In genomic region chr6:107530621-107531285, GRCm38 (mm10) we compare ENCODE assay signal across 9 mouse cellular contexts. TPM values are rescaled to one million over a fixed set of nuclear protein-coding genes. Genes with fewer than 3 reads are reported as not detected.
DNase-seq lines count a peak whose midpoint lies in the region; ATAC-seq and TF ChIP-seq lines count a peak whose summit lies in the region.
"Had no signal": no experiment of that assay in that cellular context is flagged by ENCODE, and none has a peak within 500 bp of the region (broad histone marks: within the 10 kb centered on the region; RNA-seq: fewer than 3 reads in every experiment).

No protein-coding gene starts in this region.

- H3K4me2 ChIP-seq in forebrain, embryonic 15.5 days (replicated peaks) = peak overlapping the region; percentile 53
- H3K4me2 ChIP-seq in liver, embryonic 13.5 days = 0 out of 2 replicates have a peak overlapping the region, but pooled peaks have one; percentile 59

- H3K27ac ChIP-seq in layer of hippocampus, adult 2 months = peak overlapping the region; percentile 98
- H3K27ac ChIP-seq in forebrain, embryonic 15.5 days (replicated peaks) = peak overlapping the region; percentile 89
- no peak overlapping the region for H3K27ac ChIP-seq in liver, embryonic 13.5 days
- H3K27ac ChIP-seq: macrophage had no signal

- no peak for DNase-seq in layer of hippocampus, adult 2 months (ENCODE audit: low spot score in 2 of 2)
- no peak for DNase-seq in layer of hippocampus, adult 18-20 months (ENCODE audit: low spot score in 2 of 2)
- DNase-seq in cerebellum, adult 11-12 months = peak; percentile 45
- DNase-seq in liver, embryonic 13.5 days = no peak
- peak; percentile 2 for DNase-seq in yolk sac, embryonic 10.5 days (ENCODE audit: low spot score)
- no peak for DNase-seq in gastrocnemius, postnatal 36 days
- DNase-seq in gastrocnemius, postnatal 14 days = no peak

- no peaks in the 10 kb centered on the region for H3K9me3 ChIP-seq in forebrain, embryonic 15.5 days
- H3K9me3 ChIP-seq in liver, embryonic 13.5 days (replicated peaks) = no peaks in the 10 kb centered on the region

- no peaks in the 10 kb centered on the region for H3K27me3 ChIP-seq in forebrain, embryonic 15.5 days
- H3K27me3 ChIP-seq in liver, embryonic 13.5 days = peaks cover 35% of the 10 kb centered on the region

- no peaks in the 10 kb centered on the region for H3K36me3 ChIP-seq in forebrain, embryonic 15.5 days
- H3K36me3 ChIP-seq in liver, embryonic 13.5 days = no peaks in the 10 kb centered on the region

- H3K4me1 ChIP-seq in forebrain, embryonic 15.5 days = peaks cover 43% of the 10 kb centered on the region
- H3K4me1 ChIP-seq in liver, embryonic 13.5 days (replicated peaks) = no peaks in the 10 kb centered on the region

- peak overlapping the region; percentile 78 for H3K4me3 ChIP-seq in layer of hippocampus, adult 2 months
- H3K4me3 ChIP-seq in forebrain, embryonic 15.5 days = peak overlapping the region; percentile 66
- H3K4me3 ChIP-seq in liver, embryonic 13.5 days (replicated peaks) = 0 out of 2 replicates have a peak overlapping the region, but pooled peaks have one; percentile 43

- intact Hi-C loops in gastrocnemius, postnatal 36 days (cut with DNase I) = no loop called here
- intact Hi-C loops in gastrocnemius, postnatal 14 days (cut with DNase I; ENCODE audit: low total_unique reads) = no loop called here

- TF ChIP-seq CTCF in layer of hippocampus, adult 2 months (conservative IDR thresholded peaks at IDR 0.05) = no peak

- WGBS in forebrain, embryonic 15.5 days = under 1% methylated on average over 15 of the region's 15 CpGs
- WGBS in liver, embryonic 13.5 days (ENCODE audit: insufficient replicate concordance) = 4% methylated on average over 15 of the region's 15 CpGs

- peak; percentile 11; the same call in 1 of the 2 replicates for ATAC-seq in forebrain, embryonic 15.5 days (replicated peaks)
- ATAC-seq in liver, embryonic 13.5 days (ENCODE audit: low read depth) = no peak

- H3K9ac ChIP-seq in forebrain, embryonic 15.5 days (replicated peaks) = peak overlapping the region; percentile 78
- H3K9ac ChIP-seq in liver, embryonic 13.5 days = no peak overlapping the region

RNA-seq across cellular contexts. Expression of gene Lrrn1, which starts 1.2 kb away (rescaled TPM):
- total RNA-seq in layer of hippocampus, adult 2 months (2021) = 100 to 1,000 TPM in 1 of 2 experiments, 10 to 100 TPM in 1; 97.3 to 101 TPM
- total RNA-seq in layer of hippocampus, adult 18-20 months (2021) = 100 to 1,000 TPM in 1 of 2 experiments, 10 to 100 TPM in 1; 96.1 to 103 TPM
- polyA plus RNA-seq in forebrain, embryonic 15.5 days (2015; fragmentation: Nextera tagmentation; extraction: Ambion mirVana) = 36.2 and 41.5 TPM in 2 replicates
- 0.70 and 0.80 TPM in 2 replicates for polyA plus RNA-seq in liver, embryonic 13.5 days (2015; fragmentation: Nextera tagmentation; extraction: Ambion mirVana)
- 1 to 10 TPM; 6.1 to 7.3 TPM for total RNA-seq in gastrocnemius, postnatal 36 days (2021)
- 10 to 100 TPM; 15.0 to 23.6 TPM for total RNA-seq in gastrocnemius, postnatal 14 days (2021)
- polyA plus RNA-seq: macrophage had no signal

Comparison
In these comparisons a context has a peak if more than half of its experiments do, and no peak if none do; other contexts are left out.
1. DNase-seq: peak in cerebellum, adult 11-12 months (single experiment) and yolk sac, embryonic 10.5 days (single experiment); none in layer of hippocampus, adult 2 months (0 of 2), layer of hippocampus, adult 18-20 months (0 of 2), liver, embryonic 13.5 days (single experiment), gastrocnemius, postnatal 36 days (0 of 2) and gastrocnemius, postnatal 14 days (single experiment).
2. Peak in every context shown above with its lines, with median percentiles within 50 percentile points of each other: H3K4me3 ChIP-seq.